Mouse (Mus musculus): Measurements from ENCODE around the gene Ppm1k. TPM values are rescaled to one million over a fixed set of nuclear protein-coding genes. Genes with fewer than 3 reads are reported as not detected.
A peak's percentile ranks its signal among the peaks of the same experiment; 100 is the strongest.

Gene Ppm1k
- polyA plus RNA-seq, 1 experiment from 2014 or later, result 8.3 TPM

DNA sequence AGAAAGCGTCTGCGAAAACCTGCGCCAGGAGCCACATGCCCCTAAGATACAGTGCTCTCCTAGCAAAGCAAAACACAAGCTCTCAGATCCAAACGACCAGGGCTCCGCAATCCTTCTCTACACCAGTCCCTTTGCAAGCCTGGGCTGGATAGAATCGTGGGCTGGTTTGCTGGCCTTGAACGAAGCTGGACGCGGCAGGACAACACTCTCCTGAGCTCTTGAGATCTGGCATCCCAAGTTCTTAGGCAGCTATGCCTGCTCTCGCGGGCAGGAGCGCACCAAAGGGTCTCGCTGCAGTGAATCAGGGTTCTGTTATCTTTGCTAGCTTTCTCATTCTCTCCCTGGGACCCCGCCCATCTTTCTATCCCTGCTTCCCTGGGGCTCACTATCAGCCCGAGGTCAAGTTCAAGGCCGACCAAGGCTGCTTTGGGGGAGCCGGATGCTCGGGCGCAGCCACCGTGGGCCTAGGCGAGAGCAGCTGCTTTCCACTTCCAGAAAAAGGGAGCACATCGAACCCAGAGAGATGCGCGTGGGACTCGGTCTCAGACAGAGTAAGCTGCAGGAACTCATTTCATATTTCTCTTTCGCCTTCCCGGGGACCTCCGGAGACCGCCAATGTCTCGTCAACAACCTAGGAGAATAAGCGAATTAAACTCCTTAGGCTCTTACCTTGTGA lies 519 bp downstream of the Ppm1k start:
- H3K4me2 ChIP-seq (replicated peaks), result peak overlapping the region; percentile 81
- peak overlapping the region; percentile 83 for H3K9ac ChIP-seq
- H3K27me3 ChIP-seq (ENCODE audit: control insufficient read depth, insufficient read depth, low read length), result no peaks in the 10 kb centered on the region
- peak overlapping the region; percentile 76 for H3K27ac ChIP-seq
- H3K4me1 ChIP-seq (replicated peaks; ENCODE audit: control insufficient read depth, insufficient read depth, low read length), result peaks cover 13% of the 10 kb centered on the region; the same call in 1 of the 2 replicates
- ATAC-seq (ENCODE audit: low FRiP score) (peak; percentile 54), DNase-seq (ENCODE audit: low spot score) (no peak)
- H3K9me3 ChIP-seq (ENCODE audit: control insufficient read depth, low read length), result no peaks in the 10 kb centered on the region
- peak overlapping the region; percentile 71 for H3K4me3 ChIP-seq (replicated peaks; ENCODE audit: low read length)
- no peaks in the 10 kb centered on the region for H3K36me3 ChIP-seq (replicated peaks; ENCODE audit: control insufficient read depth, insufficient read depth)
- 0% methylated on average over 31 of the region's 31 CpGs for WGBS

- no peak for DNase-seq (ENCODE audit: low spot score)
- Histone ChIP-seq H3K4me3 (replicated peaks; ENCODE audit: low read length) (peak overlapping the region; percentile 71), H3K9me3 (ENCODE audit: control insufficient read depth, low read length) (no peaks in the 10 kb centered on the region), H3K27me3 (ENCODE audit: control insufficient read depth, insufficient read depth, low read length) (no peaks in the 10 kb centered on the region), H3K4me1 (replicated peaks; ENCODE audit: control insufficient read depth, insufficient read depth, low read length) (peaks cover 13% of the 10 kb centered on the region; the same call in 1 of the 2 replicates), H3K9ac (peak overlapping the region; percentile 83), H3K4me2 (replicated peaks) (peak overlapping the region; percentile 81), H3K27ac (peak overlapping the region; percentile 76), H3K36me3 (replicated peaks; ENCODE audit: control insufficient read depth, insufficient read depth) (no peaks in the 10 kb centered on the region)
- no peak for ATAC-seq (ENCODE audit: low FRiP score)
- WGBS, result 4% methylated on average over 8 of the region's 8 CpGs
Observed at GRCm38 (mm10) chr6:57534231-57534610, 1.0 kb downstream of the Ppm1k start.

GRCm38 (mm10) chr6:57533410-57533809 lies 1.9 kb downstream of the Ppm1k start:
- Histone ChIP-seq H3K27ac (no peak overlapping the region), H3K4me2 (replicated peaks) (peak overlapping the region; percentile 81), H3K9ac (peak overlapping the region; percentile 83), H3K4me1 (replicated peaks; ENCODE audit: control insufficient read depth, insufficient read depth, low read length) (peaks cover 13% of the 10 kb centered on the region; the same call in 1 of the 2 replicates), H3K9me3 (ENCODE audit: control insufficient read depth, low read length) (no peaks in the 10 kb centered on the region), H3K36me3 (replicated peaks; ENCODE audit: control insufficient read depth, insufficient read depth) (no peaks in the 10 kb centered on the region), H3K4me3 (replicated peaks; ENCODE audit: low read length) (peak overlapping the region; percentile 71), H3K27me3 (ENCODE audit: control insufficient read depth, insufficient read depth, low read length) (no peaks in the 10 kb centered on the region)
- DNase-seq (ENCODE audit: low spot score) (no peak), ATAC-seq (ENCODE audit: low FRiP score) (no peak)
- WGBS, result 76% methylated on average over 2 of the region's 2 CpGs

DNA sequence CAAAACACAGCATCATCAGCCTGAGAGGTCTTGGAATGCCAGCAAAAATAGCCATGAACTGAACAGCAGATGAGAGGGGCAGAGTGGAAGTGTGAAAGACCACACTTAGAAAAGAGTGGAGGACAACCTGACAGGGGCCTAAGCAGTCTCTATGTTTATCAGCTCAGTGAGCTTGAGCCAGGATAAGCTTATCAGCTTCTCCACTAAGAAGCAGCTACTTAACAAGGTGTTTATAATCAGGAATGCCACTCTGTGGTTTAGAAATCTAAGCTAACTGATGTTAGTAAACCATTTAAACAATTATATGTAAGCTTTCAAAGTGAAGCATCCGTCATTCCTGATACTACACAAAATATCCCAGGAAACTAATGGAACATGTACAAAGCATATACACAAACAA lies 3.2 kb downstream of the Ppm1k start:
- WGBS, result 98% methylated on average over 1 of the region's 1 CpGs
- ATAC-seq (ENCODE audit: low FRiP score) (no peak), DNase-seq (ENCODE audit: low spot score) (no peak)
- peaks cover 13% of the 10 kb centered on the region; the same call in 1 of the 2 replicates for H3K4me1 ChIP-seq (replicated peaks; ENCODE audit: control insufficient read depth, insufficient read depth, low read length)
- H3K27me3 ChIP-seq (ENCODE audit: control insufficient read depth, insufficient read depth, low read length), result no peaks in the 10 kb centered on the region
- H3K4me3 ChIP-seq (replicated peaks; ENCODE audit: low read length), result no peak overlapping the region
- no peak overlapping the region for H3K4me2 ChIP-seq (replicated peaks)
- H3K27ac ChIP-seq, result no peak overlapping the region
- no peaks in the 10 kb centered on the region for H3K9me3 ChIP-seq (ENCODE audit: control insufficient read depth, low read length)
- no peaks in the 10 kb centered on the region for H3K36me3 ChIP-seq (replicated peaks; ENCODE audit: control insufficient read depth, insufficient read depth)
- no peak overlapping the region for H3K9ac ChIP-seq

GRCm38 (mm10) chr6:57531441-57531840 lies 3.8 kb downstream of the Ppm1k start:
- no peaks in the 10 kb centered on the region for H3K27me3 ChIP-seq (ENCODE audit: control insufficient read depth, insufficient read depth, low read length)
- 90% methylated on average over 1 of the region's 1 CpGs for WGBS
- H3K4me3 ChIP-seq (replicated peaks; ENCODE audit: low read length), result no peak overlapping the region
- H3K4me2 ChIP-seq (replicated peaks), result no peak overlapping the region
- DNase-seq (ENCODE audit: low spot score) (no peak), ATAC-seq (ENCODE audit: low FRiP score) (no peak)
- no peak overlapping the region for H3K9ac ChIP-seq
- H3K36me3 ChIP-seq (replicated peaks; ENCODE audit: control insufficient read depth, insufficient read depth), result no peaks in the 10 kb centered on the region
- H3K9me3 ChIP-seq (ENCODE audit: control insufficient read depth, low read length), result no peaks in the 10 kb centered on the region
- peaks cover 13% of the 10 kb centered on the region; the same call in 1 of the 2 replicates for H3K4me1 ChIP-seq (replicated peaks; ENCODE audit: control insufficient read depth, insufficient read depth, low read length)
- no peak overlapping the region for H3K27ac ChIP-seq

DNA sequence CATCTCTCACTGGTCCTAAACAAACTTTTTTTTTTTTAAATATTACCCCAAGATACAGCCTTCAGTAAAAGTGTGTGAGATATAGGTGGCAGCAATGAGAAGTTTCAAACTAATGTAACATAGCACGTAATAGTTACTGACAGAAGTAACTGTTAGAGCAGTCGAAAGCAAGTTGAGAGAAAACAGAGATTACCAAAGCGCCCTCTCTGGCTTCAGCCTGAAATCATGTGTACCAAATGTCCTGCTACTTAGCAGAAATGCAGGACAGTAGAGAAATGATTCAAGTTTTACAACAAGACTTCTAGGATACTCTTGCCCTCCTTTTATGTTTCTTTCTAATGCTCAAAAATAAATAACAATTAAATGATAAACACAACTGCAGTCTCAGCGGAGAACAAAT lies 4.3 kb downstream of the Ppm1k start:
- no peaks in the 10 kb centered on the region for H3K9me3 ChIP-seq (ENCODE audit: control insufficient read depth, low read length)
- no peak overlapping the region for H3K4me3 ChIP-seq (replicated peaks; ENCODE audit: low read length)
- no peak for ATAC-seq (ENCODE audit: low FRiP score)
- DNase-seq (ENCODE audit: low spot score), result no peak
- WGBS, result 86% methylated on average over 4 of the region's 4 CpGs
- peaks cover 13% of the 10 kb centered on the region; the same call in 1 of the 2 replicates for H3K4me1 ChIP-seq (replicated peaks; ENCODE audit: control insufficient read depth, insufficient read depth, low read length)
- H3K4me2 ChIP-seq (replicated peaks), result no peak overlapping the region
- no peak overlapping the region for H3K27ac ChIP-seq
- H3K36me3 ChIP-seq (replicated peaks; ENCODE audit: control insufficient read depth, insufficient read depth), result no peaks in the 10 kb centered on the region
- H3K9ac ChIP-seq, result no peak overlapping the region
- H3K27me3 ChIP-seq (ENCODE audit: control insufficient read depth, insufficient read depth, low read length), result no peaks in the 10 kb centered on the region

DNA sequence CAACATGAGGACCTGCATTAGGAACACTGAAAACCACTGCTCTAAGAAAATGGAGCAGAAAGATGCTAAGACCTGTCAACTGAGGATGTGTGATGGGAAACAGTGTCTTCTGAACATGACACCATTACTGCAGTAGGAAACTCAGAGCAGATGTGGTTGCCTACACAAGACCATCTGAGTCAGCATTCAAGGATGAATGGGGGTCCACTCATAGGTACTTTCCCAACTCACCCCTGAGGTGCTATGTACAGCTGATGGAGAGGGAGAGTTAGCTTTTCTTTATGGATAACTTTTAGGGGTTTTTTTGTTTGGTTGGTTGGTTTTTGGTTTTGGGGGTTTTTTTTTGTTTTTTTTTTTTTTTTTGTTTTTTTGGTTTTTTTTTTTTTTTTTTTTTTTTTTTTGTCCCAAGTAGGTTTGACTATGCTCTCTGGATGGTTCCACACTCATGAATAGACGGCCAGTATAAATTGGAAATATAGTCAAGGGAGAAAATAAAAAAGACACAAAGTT lies 5.9 kb downstream of the Ppm1k start:
- Histone ChIP-seq H3K27me3 (ENCODE audit: control insufficient read depth, insufficient read depth, low read length) (no peaks in the 10 kb centered on the region), H3K9ac (no peak overlapping the region), H3K27ac (no peak overlapping the region), H3K36me3 (replicated peaks; ENCODE audit: control insufficient read depth, insufficient read depth) (no peaks in the 10 kb centered on the region), H3K9me3 (ENCODE audit: control insufficient read depth, low read length) (no peaks in the 10 kb centered on the region), H3K4me2 (replicated peaks) (no peak overlapping the region), H3K4me3 (replicated peaks; ENCODE audit: low read length) (no peak overlapping the region), H3K4me1 (replicated peaks; ENCODE audit: control insufficient read depth, insufficient read depth, low read length) (peaks cover 11% of the 10 kb centered on the region; the same call in 1 of the 2 replicates)
- ATAC-seq (ENCODE audit: low FRiP score), result no peak
- no peak for DNase-seq (ENCODE audit: low spot score)
- WGBS, result 88% methylated on average over 1 of the region's 1 CpGs

- Histone ChIP-seq H3K36me3 (replicated peaks; ENCODE audit: control insufficient read depth, insufficient read depth) (no peaks in the 10 kb centered on the region), H3K4me3 (replicated peaks; ENCODE audit: low read length) (no peak overlapping the region), H3K9ac (no peak overlapping the region), H3K9me3 (ENCODE audit: control insufficient read depth, low read length) (no peaks in the 10 kb centered on the region), H3K27ac (no peak overlapping the region), H3K4me1 (replicated peaks; ENCODE audit: control insufficient read depth, insufficient read depth, low read length) (no peaks in the 10 kb centered on the region), H3K27me3 (ENCODE audit: control insufficient read depth, insufficient read depth, low read length) (no peaks in the 10 kb centered on the region), H3K4me2 (replicated peaks) (no peak overlapping the region)
- ATAC-seq (ENCODE audit: low FRiP score), result no peak
- no peak for DNase-seq (ENCODE audit: low spot score)
- 77% methylated on average over 2 of the region's 2 CpGs for WGBS
Observed at GRCm38 (mm10) chr6:57526933-57527332, 8.3 kb downstream of the Ppm1k start.

DNA sequence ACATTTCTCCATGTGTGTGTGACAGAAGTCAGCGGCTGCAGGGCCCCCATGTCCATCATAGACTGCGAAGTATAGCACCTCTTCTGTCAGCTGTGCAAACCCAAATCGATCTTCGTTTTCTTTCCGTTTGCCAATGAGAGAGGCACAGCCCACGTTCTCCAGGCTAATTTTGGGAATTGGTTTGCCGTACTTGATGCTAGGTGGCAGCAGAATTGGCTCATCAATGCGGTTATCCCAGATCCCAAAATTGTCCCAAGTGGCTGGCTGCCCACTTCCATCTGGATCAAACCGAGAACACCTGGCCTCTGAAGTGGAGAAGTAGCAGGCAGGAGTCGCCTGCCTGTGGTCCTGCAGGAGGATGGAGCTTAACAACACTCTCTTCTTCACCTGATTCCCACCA lies 10.5 kb downstream of the Ppm1k start:
- no peaks in the 10 kb centered on the region for H3K9me3 ChIP-seq (ENCODE audit: control insufficient read depth, low read length)
- H3K27me3 ChIP-seq (ENCODE audit: control insufficient read depth, insufficient read depth, low read length), result no peaks in the 10 kb centered on the region
- H3K4me1 ChIP-seq (replicated peaks; ENCODE audit: control insufficient read depth, insufficient read depth, low read length), result no peaks in the 10 kb centered on the region
- H3K36me3 ChIP-seq (replicated peaks; ENCODE audit: control insufficient read depth, insufficient read depth), result no peaks in the 10 kb centered on the region
- no peak overlapping the region for H3K4me2 ChIP-seq (replicated peaks)
- 94% methylated on average over 10 of the region's 10 CpGs for WGBS
- H3K9ac ChIP-seq, result no peak overlapping the region
- DNase-seq (ENCODE audit: low spot score) (no peak), ATAC-seq (ENCODE audit: low FRiP score) (no peak)
- no peak overlapping the region for H3K27ac ChIP-seq
- no peak overlapping the region for H3K4me3 ChIP-seq (replicated peaks; ENCODE audit: low read length)

Measured in hindbrain, embryonic 14.5 days (tissue).